Mouse (Mus musculus): ENCODE results near the gene Zfp354c.

Zfp354c gene

DNA sequence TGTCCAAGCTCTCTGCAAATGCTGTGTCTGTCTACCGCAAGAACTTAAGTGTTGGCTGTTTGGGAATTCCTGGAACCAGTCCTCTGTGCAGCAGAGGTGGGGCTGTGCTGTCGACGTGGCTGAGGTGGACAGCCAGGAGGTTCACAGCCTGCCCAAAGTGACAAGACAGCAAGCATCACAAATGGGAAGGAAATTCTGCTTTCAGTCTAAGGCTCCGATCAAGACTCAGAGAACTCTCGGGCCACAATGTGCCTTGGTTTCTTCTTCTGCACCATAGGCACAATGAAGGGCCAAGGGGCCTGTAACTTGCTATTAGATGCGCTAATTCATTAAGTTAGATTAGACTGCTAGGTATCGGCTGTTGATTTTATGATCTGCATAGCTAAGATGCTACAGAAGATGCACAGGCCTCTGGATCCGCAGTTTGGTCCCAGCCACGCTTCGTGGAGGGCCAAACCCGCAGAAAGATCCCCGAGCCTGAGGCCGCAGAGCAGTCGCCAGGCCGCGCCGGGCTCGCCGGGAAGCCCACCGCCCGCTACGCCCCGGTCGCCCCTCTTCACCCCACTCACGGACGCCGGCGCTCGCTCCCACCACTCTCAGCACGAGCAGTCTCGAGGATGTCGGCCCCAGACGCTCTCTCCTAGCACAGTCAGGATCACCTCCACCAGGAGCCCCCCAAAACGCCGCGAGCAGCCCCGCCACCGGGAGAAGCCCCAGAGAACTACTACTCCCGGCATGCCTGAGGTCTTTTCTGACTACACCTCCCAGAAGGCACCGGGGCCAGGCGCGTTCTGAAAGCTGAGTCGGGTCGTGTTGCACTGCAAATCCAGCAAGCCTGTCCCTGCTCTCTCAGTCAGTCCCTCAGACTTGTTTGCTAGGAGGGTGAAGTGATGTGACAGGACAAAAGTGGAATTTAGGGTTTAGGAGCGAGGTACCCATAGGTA lies at the start of gene Zfp354c:
Zfp354c (minus strand) TSS at position 715 of the 944 bp plus-strand sequence.
- DNase-seq (ENCODE audit: low read depth) = peak; percentile 77

DNA sequence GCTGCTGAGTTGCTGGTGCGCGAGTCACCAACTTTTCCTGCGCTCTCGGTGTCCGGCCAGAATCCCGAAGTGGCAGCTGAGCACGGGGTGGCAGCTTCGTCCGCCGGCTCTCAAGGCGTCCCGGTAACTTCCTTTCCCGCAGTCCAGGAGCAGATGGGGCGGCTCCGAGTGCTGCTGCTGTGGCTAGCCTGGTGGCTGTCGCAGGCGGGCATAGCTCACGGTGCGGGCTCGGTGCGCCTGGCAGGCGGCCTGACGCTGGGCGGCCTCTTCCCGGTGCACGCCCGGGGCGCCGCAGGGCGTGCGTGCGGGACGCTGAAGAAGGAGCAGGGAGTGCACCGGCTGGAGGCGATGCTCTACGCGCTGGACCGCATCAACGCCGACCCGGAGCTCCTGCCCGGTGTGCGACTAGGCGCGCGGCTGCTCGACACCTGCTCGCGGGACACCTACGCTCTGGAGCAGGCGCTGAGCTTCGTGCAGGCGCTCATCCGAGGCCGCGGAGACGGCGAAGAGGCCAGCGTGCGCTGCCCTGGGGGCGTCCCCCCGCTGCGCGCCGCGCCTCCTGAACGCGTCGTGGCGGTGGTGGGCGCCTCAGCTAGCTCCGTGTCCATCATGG lies 23.6 kb upstream of the Zfp354c start:
- DNase-seq (ENCODE audit: low read depth) = peak; percentile 12

DNA sequence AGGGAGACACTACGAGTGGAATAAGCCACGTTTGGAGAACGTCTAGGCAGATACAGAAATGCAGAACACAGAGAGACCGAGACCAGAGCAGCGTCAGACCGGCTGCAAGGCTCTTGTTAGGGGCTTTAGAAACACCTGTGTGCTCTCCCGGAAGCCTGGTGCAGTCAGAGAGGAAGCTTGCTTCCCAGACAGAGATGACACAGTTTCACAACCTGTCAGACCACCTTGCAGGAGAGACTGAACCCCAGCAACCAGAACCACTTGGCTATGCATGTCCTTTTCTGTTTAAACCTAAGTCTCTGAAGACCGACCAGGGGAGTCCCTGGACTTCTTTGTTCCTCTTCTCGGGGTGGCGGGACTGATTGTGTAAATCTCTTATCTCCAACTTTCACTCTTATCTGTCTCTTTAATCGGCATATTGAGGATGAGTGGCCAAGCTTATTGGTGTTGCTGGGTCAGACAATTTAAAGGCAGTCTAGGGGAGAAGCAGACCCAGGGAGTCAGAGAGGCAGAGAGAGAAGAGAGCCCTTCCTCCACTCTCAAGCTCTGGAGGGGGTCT lies 22.7 kb upstream of the Zfp354c start, which contains the start of gene Grm6:
Grm6 (plus strand) TSS at position 509 of the 559 bp plus-strand sequence.
- DNase-seq (ENCODE audit: low read depth) = peak; percentile 23

DNA sequence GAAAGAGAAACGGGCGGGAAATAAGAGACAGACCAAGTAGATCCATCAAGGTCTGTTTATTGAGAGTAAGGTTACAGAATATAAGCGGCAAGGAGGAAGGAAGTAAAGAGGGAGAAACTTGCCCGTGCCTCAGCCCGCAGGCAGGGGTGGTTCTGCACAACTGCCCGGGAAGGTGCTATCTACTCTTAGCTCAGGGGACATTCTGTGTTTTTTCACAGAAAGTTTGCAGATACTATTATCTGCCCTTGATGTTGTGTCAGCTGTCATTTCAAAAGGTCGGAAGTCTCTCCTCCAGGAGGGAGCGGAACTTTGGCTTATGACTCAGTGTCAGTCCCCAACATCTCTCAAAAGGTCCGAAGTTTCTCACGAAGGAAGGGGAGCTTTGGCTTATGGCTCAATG lies 21.8 kb upstream of the Zfp354c start:
- no peak for DNase-seq (ENCODE audit: low read depth)

DNA sequence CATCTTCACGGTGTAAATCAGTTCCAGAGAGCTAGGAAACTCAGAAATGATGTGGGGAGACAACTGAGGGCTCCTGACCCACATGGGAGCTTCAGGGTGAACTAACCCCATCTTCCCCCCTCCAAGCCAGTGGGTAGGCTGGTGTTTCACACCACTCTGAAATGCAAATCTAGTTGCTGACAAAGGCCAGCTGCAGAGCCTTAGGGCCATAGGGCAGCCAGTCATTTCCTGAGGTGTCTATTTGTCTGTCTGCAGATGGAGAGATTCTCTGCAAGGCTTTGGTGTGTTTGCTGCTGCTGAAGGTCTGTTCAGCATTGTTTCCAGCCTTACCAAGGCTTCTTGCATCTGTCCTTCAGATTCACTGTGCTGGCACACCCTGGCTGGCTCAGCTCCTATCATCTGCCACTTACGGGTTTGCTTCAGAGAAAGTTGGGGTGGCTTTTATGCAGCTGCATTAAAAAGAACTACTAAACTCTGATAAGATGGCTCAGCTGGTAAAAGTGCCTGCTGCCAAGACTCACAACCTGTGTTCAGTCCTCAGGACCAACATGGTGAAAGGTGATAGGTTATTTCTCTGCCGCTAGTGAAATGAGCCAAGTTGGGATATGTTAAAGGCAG lies 21.1 kb upstream of the Zfp354c start:
- no peak for DNase-seq (ENCODE audit: low read depth)

DNA sequence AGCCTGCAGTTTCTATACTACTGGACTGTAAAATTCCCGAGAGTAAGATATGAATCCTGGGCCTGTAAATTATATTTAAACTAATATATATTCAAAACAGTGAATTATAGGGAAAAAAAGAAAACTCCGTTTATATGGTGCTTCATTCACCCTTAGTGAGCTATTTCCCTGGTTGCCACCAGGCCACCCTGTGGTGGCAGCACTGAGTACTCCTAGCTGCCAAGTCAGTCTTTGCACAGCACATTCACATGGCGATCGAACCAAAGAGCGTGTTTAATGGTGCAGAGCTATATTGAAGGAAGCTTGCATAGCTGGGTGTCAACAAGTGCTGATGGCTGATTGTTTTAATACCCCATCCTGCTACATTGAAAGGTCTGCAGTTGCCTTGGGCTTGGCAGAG lies 19.5 kb upstream of the Zfp354c start:
- DNase-seq (ENCODE audit: low read depth) = peak; percentile 14

DNA sequence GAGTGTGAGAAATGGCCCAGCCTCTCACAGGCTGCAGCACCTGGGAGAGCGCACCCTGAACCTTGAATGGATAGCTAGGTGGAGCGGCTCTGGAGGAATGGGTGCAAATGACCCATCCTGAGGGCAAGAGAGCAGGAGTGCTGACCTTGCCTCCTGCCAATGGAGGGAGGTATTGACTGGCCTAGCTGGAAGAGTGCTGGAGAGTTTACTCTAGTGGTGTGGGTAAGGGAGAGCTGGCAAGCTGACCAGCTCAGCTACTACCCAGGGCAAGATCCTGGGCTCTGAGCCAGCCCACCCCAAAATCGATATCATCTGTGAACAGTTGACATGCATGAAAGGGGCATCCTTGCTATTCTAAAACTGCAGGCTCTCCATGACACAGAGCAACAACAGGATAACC lies 18.4 kb upstream of the Zfp354c start:
- DNase-seq (ENCODE audit: low read depth) = no peak

DNA sequence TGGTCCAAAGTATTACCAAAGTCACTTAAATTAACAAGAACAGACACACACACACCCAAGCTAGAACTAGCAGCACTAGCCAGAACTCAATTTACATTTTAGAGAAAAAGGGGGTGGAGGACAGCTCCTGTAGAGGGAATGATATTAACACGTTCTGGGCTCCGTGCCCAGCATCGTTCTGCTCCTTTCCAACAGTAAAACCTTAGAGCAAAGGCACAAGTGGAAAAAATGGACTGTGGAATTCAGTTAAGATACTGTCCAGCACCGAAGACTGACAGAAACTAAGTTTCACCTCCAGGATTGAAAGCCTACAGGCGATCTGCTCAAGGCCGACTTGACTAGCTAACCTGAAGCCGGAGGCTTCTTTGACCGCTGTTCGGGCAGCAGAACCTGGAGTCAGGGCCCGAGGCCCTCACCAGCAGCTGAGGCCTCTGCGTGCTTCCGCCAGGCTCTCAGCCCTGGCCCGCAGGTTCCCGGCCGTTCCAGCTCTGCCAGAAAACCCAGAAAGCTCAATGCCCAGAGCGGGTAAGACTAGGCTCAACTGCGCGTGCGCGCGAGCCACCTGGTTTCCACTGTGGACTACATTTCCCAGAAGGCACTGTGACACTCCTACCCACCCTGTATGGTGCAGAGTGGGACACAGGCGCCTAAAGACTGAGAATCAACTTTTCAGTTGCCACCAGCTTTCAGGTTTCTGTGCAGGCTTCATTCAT lies 13.7 kb upstream of the Zfp354c start, which contains the start of gene Zfp879:
Zfp879 (minus strand) TSS at position 530 of the 713 bp plus-strand sequence.
- peak; percentile 78 for DNase-seq (ENCODE audit: low read depth)

DNA sequence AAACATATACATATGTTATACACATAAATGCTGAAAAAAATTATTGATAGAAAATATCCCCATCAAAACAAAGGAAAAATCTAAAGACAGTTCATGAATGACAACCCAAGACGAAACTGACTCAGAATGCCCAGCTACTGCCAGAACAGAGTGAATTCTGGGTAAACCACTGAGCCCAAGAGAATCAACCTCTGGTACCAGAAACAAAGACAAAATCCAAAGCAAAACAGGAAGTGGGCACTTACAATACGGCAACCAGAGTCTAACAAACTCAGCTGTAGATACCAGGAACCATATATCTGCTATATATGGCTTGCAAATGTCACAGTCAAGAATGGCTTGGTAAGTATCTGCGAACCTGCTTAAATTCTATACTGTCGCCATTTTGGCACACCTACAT lies 8.2 kb upstream of the Zfp354c start:
- DNase-seq (ENCODE audit: low read depth) = peak; percentile 61

DNA sequence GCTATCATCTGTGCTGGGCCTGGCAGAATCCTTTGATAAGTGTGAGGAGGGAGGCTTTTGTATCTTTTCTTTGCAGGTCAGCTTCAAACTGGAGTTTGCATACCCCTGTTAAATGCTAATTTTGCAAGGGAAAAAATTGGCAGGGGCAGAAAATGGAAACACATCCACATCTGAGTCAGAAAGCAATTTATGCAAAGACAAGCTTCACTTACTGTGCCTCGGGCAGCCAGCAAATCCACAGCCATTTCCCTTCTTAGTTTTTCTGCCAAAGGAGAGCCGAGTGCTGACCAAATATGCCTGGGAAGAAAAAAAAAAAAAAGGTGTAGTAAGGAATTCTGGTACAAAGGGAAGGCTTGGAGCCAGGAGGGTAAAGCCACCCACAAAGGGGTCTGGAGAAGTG lies 1.3 kb downstream of the Zfp354c start:
- no peak for DNase-seq (ENCODE audit: low read depth)

DNA sequence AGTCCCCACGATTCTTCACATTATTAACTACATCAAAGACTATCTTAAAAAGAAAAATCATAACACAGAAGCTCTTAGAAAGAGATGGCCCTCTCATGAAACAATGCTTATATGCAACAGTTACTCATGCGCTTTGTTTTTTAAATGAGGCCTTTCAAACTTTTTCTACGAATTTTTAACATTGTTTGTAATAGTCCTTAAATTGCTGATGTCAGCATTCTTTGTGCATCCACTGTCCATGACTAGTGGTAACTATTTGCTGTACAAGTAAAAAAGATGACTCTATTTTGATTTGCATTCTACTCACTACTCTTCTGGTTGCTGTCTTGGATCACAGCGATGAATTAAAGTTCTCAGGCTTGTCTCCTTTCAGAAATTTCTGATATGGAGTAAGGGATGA lies 13.3 kb downstream of the Zfp354c start:
- no peak for DNase-seq (ENCODE audit: low read depth)

DNA sequence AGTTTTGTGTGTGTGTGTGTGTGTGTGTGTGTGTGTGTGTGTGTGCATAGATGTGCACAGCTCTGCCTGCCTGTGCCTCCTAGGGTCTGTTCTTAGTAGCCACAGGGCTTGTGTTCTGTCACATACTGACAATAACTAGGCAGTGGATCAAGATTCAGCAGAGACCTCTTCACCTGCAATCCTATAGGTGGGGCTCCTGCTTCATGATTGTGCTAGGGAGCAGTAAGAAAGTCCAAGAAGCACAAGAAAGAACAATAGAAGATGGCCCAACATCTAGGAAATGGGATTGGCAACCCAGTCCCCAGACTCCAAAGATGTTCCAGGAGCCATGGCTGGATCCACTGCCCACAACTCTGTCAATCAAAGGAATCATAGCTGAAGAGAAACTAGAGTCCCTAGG lies 28.7 kb downstream of the Zfp354c start:
- peak; percentile 14 for DNase-seq (ENCODE audit: low read depth)

DNA sequence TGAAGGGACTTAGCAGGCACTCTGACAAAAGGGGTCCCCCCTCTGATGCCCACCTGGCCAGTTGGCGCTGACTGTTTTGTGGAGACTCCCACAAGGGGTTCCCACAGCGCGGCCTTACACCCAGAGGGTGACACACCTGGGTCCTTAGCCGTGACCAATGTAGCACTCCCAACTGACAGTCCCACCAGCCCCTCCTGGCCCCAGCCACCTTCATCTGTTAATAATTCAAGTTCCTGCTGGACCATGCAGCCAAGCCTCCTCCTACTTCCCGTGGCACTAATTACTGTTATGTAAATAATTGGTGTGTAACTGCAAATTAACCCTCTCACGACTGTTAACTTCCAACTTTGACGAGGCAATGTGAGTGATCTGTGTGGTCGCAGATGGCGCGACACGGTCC lies 29.9 kb downstream of the Zfp354c start:
- no peak for DNase-seq (ENCODE audit: low read depth)

DNA sequence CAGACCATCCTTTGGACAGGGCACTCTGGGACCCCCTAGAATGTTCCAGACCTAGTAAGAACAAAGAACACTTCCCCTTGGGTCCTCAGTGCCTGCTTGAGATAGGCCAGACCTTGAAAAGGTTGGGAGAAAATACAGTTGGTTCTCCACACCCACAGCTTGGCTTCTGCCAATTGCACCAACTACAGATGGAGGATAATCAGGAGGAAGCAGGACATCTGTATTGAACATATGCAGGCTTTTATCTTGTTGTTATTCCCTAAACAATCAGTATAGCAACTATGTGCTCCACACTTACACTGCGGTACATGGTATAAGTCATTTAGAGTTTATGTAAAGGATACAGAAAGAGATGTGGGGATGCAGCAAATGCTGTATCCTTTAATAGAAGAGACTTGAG lies 56.5 kb downstream of the Zfp354c start:
- DNase-seq (ENCODE audit: low read depth) = no peak

DNA sequence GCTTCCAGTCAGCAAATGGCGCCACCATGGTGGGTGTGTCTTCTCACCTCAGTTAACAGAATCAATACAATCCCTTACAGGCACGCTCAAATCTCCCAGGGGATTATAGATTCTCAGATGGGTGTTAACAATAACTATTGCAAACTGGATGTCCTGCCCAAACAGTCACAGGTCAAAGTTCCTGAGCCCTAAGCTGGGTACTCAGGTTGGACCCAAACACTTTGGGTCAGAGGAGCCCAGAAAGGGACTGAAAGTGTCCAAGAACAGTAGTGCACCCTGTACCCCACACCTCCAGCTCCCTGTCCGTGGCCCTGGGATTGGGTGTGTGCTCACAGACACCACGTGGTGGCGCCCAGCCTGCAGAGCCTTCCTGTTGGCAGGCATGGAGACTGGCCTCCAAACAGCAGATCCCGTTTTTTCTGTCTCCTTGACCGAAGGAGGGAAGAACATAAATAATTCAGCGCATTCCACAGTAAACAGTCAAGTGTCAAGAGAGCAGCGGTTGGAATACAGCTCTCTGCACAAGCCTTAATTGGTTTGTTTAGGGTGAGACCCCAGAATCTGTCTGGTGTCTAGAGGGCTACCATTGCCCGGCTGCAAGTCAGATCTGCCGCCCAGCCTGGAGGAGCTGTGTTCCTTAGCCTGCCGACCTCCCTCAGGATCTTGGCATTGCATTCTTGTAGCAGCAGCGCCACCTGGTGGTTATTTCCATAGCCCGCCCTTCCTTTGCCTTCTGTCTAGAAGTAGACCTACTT lies 58.4 kb downstream of the Zfp354c start:
- peak; percentile 72 for DNase-seq (ENCODE audit: low read depth)

DNA sequence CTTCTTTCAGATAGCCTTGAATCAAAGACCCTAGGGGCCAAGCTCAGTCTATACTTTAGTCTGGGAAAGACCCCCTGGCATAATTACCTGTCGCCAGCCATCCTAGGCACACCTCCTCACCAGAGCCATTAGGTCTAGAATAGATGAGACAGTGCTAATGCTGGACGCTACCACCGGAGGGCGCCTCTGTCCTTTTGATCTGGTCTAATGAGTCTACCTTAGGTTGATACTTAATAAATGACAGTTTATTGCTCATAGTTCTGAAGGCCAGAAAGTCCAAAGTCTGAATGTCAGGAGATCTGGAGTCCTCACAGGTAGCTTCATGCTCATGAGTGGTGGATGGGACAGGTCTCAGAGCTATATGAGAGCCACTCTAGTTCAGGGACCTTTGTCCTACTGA lies 60.5 kb downstream of the Zfp354c start:
- peak; percentile 43 for DNase-seq (ENCODE audit: low read depth)

DNA sequence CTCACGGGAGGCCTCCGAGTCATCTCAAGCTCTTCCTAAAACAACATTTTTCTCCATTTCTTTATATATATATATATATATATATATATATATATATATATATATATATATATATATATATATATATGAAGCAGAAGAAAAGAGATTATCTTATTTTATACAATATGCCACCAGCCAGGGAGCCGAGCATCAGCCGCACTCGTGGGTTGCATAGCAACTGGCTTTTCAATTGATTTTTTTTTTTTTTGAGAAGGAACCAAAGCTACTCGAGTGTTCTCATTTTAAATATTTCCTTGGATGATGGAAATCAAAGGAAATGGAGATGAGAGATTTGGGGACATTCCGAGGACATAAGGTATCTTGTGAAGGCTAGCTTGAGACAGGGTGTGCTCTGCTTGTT lies 61.1 kb downstream of the Zfp354c start:
- no peak for DNase-seq (ENCODE audit: low read depth)

Data from induced T-regulatory cell, adult 2 months (primary cell).